Mouse (Mus musculus): ENCODE results near the gene Usb1.
"Not testable (repeated sequence)": the region's sequence is repeated elsewhere in the genome, so short reads cannot be mapped to it uniquely, and the experiment has no call there.

The Usb1 gene

DNA sequence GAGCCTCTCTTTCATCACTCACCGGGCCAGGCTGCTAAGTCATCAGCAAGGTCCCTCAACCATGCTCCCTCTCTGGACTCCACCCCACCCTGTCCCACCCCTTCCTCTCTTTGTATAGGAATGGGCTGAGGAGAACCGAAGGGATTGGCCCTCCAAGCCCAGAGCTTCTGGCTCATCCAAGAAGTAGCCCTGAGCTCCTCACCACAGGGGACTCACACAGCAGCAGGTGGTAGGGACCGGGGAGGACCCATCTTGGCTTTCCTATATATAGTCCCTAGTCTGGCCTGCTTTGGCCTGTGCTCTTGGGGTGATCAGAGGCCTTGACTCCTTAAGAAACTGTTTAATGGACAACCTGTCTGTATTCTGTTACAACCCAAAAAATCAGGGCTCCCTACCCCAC, 42.3 kb downstream of the Usb1 start:
- no peak for DNase-seq (ENCODE audit: low spot score in 2 of 2)

DNA sequence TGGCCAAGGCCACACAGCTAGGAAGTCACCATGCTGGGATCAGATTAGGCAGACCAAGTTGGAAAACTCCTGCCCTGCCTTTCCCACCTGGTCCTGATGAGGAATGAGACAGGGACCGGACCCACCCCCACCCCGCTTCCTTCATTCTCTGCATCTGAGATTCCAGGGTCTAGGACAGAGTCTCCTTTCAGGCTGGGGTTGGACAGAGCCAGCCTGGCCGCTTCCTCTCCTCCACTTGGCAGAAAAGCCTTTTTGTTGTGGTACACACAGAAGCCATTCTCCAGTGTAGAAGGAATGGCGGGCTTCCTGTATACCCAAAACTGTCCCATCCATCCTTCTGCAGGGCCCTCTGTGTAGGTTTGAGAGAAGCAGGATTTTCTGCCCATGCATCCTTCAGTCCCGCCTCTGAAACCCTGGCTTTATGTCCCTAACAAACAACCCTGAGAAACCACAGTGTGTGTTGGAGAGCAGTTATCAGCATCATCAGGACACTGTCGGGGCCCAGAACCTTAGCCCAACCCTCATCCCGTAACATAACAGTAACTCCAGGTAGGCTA, 43.4 kb downstream of the Usb1 start:
- DNase-seq (ENCODE audit: low spot score in 2 of 2) = no peak

DNA sequence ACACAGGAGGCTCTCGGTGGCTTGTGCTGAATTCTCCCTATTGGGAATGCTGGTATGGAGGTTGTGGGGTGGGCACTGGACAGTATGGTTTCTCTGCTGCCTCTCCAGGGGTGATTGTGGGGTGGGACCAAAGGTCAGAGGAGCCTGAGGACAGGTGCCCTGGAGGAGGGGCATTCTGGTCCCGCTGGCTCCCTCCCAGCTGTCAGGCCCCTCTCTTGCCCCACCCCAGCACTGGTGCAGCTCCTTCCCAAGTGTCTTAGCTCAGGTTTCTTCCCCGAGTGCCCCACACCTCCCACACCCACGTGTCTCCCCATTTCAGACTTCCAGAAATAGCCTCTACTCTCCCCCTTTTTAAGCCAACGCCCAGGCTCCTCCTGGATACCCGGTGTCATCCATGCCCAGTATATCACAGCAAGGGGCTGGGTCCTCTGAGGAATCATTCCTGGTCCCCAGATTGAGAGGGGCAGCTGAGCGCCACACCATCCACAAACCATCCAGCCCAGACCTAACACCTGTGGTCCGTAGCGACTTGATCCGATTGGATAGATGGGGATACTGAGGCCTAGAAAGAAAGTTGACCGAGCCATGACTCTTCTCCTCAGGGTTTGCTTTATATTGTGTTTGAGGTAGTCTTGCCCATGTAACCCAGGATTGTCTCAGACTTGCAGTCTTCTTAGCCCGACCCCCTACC, 44.4 kb downstream of the Usb1 start:
- DNase-seq (ENCODE audit: low spot score in 2 of 2) = no peak

DNA sequence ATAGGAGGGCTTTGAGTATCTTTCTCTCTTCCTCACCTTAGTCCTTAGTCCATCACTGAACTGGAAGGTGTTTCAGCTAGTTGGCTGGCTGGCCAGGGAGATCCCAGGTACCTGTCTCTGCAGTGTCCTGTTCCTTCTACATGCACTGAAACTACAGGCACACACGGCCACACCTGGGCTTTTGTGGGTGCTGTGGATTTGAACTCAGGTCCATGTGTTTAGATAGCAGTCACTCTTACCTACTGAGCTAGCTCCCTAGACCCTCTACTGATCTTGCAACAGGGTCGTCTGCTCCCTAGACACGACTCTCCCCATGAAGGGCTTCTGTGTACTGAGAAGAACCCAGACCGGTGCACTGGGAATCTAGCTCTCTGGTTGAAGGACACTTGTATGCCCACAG, 45.0 kb downstream of the Usb1 start:
- DNase-seq (ENCODE audit: low spot score in 2 of 2) = no peak

DNA sequence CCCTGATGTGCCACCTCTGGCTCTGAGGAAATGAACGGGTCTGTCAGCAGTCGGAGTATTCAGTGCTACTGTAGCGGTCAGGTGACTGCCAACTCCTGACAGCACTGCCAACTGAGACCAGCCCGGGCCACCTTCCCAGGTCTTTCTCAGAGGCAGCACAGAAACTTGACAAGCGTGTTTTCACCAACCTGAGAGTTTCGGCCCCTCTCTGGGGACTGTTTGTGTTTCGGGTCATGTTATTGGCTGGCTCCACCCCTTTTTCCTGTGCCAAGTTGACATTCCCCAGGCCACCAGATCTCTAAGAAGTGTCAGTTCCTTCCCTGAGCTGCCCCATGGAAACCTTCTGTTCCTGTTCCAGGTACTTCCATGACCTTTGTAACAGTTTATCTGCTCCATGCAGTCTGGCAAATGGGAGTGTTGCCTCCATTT, 45.8 kb downstream of the Usb1 start:
- DNase-seq (ENCODE audit: low spot score in 2 of 2) = no peak

DNA sequence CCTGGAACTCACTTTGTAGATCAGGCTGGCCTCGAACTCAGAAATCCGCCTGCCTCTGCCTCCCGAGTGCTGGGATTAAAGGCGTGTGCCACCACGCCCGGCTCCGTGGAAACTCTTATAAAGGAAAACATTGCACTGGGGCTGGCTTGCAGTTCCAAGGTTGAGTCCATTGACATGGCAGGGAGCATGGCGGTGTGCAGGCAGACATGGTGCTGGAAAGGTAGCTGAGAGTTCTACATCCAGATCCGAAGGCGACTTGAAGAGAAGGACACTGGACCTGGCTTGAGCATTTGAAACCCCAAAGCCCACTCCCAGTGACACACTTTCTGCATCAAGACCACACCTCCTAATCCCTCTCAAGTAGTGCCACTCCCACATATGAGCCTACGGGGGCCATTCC, 46.8 kb downstream of the Usb1 start:
- not testable (repeated sequence) for DNase-seq (ENCODE audit: low spot score in 2 of 2)

DNA sequence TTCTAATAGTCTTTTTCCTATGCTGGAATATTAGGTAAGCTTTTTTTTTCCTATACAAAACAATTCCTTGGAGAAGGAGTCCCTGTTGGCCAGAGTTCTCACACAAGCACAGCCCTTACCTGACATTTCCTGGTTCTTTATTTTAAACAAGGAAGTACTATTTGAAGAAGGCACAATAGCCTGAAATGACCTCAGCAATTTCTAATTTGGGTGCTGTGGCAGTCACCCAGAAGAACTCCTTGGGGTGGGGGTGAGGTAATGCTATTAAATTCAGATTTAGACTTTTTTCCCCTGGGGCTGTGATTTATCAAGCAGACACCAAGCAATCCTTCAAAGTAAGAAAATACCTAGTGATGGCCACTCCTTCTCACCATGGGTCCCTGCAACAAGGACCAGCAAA, 48.9 kb downstream of the Usb1 start:
- no peak for DNase-seq (ENCODE audit: low spot score in 2 of 2)

DNA sequence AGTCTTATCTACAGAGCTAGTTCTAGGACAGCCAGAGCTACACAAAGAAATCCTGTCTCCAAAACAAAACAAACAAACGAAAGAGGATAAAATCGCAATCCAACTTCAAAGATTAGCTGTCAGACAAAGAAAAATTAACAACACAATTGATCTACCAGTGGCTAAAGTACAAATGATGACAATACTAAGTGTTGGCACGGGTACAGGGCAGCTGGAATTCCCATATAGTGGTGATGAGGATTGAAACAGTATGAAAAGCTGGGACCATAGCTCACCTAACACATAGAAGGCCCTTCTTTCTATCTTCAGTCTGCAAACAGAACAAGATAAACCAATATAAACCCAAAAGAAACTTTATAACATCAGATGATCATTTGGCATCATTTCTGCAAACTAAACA, 49.5 kb downstream of the Usb1 start:
- no peak for DNase-seq (ENCODE audit: low spot score in 2 of 2)

DNA sequence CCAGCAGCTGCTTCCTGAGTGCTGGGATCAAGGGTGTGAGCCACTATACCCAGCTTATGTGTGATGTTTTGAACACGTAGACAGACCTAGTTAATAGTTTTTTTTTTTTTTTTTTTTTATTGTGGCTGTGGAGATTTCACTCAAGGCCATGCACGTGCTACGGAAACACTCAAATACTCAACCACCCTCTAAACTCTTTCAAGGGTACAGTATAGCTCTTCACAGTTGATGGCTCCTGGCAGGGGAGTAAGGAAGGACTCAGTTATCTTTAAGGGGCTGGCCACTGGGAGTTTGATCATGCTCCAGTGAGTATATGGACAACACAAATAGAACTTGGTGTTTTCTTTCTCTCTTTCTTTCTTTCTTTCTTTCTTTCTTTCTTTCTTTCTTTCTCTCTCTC, 52.4 kb downstream of the Usb1 start:
- DNase-seq (ENCODE audit: low spot score in 2 of 2) = no peak

DNA sequence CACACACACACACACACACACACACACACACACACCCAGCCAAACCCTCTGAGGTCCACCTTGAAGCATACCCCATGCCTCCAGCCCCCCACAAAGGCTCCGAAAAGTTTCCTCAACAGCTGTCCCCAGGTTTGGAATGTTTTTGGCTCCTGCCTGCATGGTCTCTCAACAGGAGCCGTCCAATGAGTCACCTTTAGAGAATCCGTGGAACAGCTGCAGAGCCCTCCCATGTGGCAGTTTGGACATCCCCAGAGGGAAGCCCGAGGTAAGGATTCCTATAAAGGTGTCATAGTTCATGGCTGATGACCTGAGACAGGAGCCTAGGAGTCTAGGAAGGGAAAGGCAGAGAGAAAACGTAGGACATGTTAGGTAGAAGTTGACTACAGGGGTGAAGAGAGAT, 54.0 kb downstream of the Usb1 start:
- no peak for DNase-seq (ENCODE audit: low spot score in 2 of 2)

DNA sequence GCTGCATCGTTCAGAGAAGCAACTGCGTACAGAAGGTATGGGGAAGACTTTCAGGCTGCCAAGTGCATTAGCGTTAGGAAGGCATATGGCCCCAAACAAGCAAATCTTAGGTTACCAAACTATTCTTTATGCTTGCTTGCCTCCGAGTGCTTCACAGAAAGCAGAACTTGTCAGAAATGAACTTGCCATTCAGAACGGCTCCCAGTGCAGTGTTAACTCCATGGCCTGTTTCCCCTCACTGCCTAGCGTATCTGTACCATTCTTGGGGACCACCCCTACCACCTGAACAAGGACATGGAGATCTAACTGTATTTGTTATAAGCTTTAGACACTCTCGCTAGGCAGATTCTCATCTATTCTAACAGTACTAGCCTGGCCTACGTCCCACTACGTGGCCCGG, 55.1 kb downstream of the Usb1 start:
- DNase-seq (ENCODE audit: low spot score in 2 of 2) = no peak

DNA sequence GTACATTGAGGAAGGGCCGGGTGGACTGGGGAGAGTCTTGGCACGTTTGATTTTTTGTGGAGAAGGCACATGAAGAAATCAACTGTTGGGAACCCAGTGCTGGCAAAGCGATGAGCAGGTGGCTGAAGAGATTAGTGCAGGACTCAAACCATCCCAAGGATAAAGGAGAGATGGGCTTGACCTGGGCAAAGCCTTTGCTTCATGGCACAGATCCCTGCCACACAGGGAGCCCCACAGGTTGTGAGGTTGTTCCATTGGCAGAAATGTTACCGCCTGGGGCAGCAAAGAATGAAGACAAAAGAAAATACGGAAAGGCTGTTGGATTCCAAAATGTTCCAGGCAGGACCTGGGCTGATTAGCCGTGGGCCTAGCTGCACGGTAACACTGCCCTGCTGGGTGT, 55.9 kb downstream of the Usb1 start:
- no peak for DNase-seq (ENCODE audit: low spot score in 2 of 2)

DNA sequence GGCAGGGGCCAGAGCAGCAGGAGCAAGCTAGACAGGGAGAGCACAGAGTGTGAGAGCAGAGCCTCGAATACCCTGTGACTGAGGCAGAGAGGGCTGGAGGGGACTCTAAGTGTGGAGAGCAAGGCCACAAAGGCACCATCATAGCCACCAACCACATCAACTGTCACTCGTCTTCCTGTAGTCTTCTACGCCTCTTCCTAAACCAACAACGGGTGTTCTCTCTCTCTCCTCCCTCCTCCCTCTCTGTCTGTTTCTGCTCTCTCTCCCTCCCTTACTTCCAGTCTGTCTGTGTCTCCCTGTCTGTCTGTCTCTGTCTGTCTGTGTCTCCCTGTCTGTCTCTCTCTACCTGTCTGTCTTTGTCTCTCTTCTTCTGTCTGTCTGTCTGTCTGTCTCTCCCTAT, 58.2 kb downstream of the Usb1 start:
- no peak for DNase-seq (ENCODE audit: low spot score in 2 of 2)

DNA sequence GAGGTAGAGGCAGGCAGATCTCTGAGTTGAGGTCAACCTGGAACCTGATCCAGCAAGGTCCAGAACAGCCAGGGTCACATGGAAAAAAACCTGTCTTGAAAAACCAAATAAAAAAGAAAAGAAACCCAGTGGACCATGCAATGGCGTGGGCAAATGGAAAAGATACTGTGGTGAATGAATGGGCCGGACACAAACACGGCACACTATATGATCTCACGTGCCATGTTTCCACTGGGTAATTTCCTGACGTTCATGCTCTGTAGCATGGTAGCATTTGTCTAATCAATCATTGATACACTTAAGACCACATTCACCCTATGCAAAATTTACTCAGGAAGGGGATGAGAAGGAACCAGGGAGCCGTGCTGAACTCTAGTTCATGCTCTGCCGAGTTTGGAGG, 59.0 kb downstream of the Usb1 start:
- DNase-seq (ENCODE audit: low spot score in 2 of 2) = no peak

DNA sequence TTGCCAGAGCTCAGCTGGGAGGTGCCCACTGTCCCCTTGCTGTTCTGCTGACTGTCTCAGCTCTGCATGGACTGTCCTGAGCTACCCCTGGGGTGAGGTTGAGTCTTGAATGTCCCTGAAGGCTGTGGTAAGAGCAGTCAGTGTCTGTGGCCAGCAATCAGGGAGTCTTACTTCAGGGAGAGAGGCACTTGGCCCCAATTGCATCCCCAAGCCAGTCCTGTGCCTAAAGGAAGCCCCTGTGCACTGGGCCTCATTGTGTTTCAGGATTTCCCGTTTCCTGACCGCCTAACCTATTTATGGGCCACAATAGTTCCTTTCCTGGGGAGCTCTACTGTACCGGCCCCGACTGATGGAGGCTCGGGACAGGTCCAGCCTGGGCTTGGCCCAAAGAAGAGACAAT, 60.5 kb downstream of the Usb1 start:
- DNase-seq (ENCODE audit: low spot score in 2 of 2) = no peak

DNA sequence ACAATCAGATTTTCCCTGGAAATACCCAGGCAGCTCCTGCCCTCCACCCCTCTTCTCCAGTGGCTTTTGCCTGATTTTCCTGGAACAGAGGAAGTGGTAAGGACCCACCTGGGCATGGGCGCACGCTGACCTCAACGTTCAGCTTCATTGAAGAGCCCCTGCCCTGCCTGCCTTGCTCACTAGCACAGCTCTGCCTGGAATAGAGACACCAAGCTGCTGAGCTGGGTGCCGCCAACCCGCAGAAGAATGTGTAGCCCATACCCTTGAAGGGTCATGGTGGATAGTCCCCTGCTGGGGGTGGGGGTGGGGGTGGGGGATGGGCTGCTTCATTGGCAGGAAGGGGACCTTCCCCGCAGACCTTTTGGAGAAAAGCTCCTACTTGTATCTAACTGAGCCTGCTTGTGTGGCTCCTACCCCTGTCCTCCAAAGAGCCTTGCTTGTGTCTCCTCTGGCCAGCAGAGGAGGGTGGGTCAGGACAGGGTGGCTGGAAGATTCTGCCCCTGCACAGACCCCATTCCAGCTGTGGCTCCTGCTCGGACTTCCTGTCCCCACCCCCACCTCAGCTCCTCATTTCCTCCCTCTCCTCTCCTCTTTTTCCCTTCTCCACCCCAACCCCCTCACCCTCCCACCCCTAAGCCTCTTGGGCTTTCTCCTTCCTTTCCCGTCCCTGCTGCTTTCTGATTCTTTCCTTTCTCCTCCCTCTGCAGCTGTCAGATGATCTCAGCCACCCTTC, 63.3 kb downstream of the Usb1 start:
- no peak for DNase-seq (ENCODE audit: low spot score in 2 of 2)

DNA sequence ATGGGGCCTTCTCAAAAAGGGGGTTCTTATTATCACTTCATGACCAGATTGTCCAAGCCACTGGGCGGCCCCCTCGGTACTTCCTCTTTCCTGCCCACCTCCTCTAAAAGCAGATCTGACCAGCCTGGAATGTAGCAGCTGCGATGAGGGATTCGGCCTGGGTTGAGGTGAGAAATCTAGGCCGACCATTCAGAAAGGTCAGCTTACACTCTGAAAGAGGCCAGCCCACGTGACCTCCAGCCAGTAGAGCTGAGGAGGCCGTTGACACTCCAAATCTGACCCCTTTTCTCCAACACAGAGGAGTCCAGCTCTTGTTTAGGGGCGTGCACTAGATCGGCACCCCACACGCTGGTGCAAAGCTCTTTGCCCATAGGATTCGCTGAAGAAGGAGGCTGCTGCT, 64.7 kb downstream of the Usb1 start:
- no peak for DNase-seq (ENCODE audit: low spot score in 2 of 2)

Measured in frontal cortex, postnatal 25 days (tissue).